Mouse (Mus musculus): ENCODE results near the gene Mest. TPM values are rescaled to one million over a fixed set of nuclear protein-coding genes. Genes with fewer than 3 reads are reported as not detected.

Mest gene
- polyA plus RNA-seq, 1 experiment from 2014 or later = 156 TPM

- TF ChIP-seq EP300 (optimal IDR thresholded peaks at IDR 0.05) = no peak
- TF ChIP-seq CTCF (IDR thresholded peaks at IDR 0.05; ENCODE audit: low read depth) = no peak
- Histone ChIP-seq H3K4me1 (replicated peaks; ENCODE audit: control insufficient read depth, insufficient read depth) (0 out of 2 replicates have a peak, but pooled peaks cover 2% of the 10 kb centered on the region), H3K9ac (ENCODE audit: low read length) (no peak overlapping the region), H3K36me3 (ENCODE audit: control insufficient read depth, insufficient read depth, low read length) (no peaks in the 10 kb centered on the region), H3K4me2 (replicated peaks; ENCODE audit: low read depth) (no peak overlapping the region), H3K4me3 (ENCODE audit: low read depth, low read length) (no peak overlapping the region), H3K27ac (replicated peaks) (no peak overlapping the region), H3K9me3 (ENCODE audit: control insufficient read depth, low read length) (no peaks in the 10 kb centered on the region), H3K27me3 (ENCODE audit: control insufficient read depth, insufficient read depth, low read length) (no peaks in the 10 kb centered on the region)
- no peak for ATAC-seq (ENCODE audit: low FRiP score, low TSS enrichment)
- 53% methylated on average over 25 of the region's 25 CpGs for WGBS
- DNase-seq (ENCODE audit: low spot score) = no peak
These were observed 12.7 kb upstream of the Mest start for GRCm38 (mm10) chr6:30710371-30711364.

DNA sequence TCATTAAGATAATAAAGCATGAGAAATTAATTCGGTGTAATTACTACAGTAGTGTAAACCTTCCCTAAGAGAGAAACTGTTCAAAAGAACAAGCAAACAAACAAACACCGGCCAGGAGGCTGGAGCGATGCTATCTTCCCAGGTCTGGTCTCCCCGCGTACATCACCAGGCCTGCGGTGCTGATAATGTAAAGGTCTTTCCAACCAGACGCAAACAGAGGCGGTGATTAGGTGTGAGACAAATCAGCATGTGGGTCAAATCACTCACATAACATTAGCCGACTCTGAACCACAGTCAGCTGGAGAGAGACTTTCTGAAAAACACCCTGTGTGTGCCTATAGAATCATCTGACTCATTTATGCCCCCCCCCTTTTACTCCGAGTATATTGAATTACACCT is 12.0 kb upstream of the Mest start:
- Histone ChIP-seq H3K27me3 (ENCODE audit: control insufficient read depth, insufficient read depth, low read length) (no peaks in the 10 kb centered on the region), H3K9ac (ENCODE audit: low read length) (no peak overlapping the region), H3K9me3 (ENCODE audit: control insufficient read depth, low read length) (no peaks in the 10 kb centered on the region), H3K4me3 (ENCODE audit: low read depth, low read length) (no peak overlapping the region), H3K27ac (replicated peaks) (no peak overlapping the region), H3K4me2 (replicated peaks; ENCODE audit: low read depth) (no peak overlapping the region), H3K36me3 (ENCODE audit: control insufficient read depth, insufficient read depth, low read length) (no peaks in the 10 kb centered on the region), H3K4me1 (replicated peaks; ENCODE audit: control insufficient read depth, insufficient read depth) (0 out of 2 replicates have a peak, but pooled peaks cover 2% of the 10 kb centered on the region)
- no peak for TF ChIP-seq CTCF (IDR thresholded peaks at IDR 0.05; ENCODE audit: low read depth)
- no peak for TF ChIP-seq EP300 (optimal IDR thresholded peaks at IDR 0.05)
- no peak for ATAC-seq (ENCODE audit: low FRiP score, low TSS enrichment)
- WGBS = 57% methylated on average over 10 of the region's 10 CpGs
- no peak for DNase-seq (ENCODE audit: low spot score)

DNA sequence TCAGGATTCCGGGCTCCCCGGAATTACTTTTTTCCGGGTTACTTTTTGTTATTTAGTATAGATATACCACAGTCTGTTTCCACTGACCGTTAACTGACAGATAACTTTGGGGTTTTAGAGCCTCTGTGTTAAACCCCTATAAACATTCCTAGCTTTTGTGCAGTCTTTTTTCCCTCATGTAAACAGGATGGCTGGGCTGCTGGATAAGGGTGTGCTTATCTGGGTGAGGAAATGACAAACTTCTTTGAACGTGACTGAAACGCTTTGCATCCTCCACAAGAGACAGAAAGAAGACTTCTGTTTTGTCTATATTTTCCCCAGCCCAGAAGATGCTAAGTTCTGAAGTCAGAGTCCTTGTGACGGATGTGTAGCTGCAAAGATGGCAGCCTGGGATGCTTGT is 10.9 kb upstream of the Mest start:
- H3K9ac ChIP-seq (ENCODE audit: low read length) = no peak overlapping the region
- TF ChIP-seq EP300 (optimal IDR thresholded peaks at IDR 0.05) (no peak), CTCF (IDR thresholded peaks at IDR 0.05; ENCODE audit: low read depth) (no peak)
- ATAC-seq (ENCODE audit: low FRiP score, low TSS enrichment) (no peak), DNase-seq (ENCODE audit: low spot score) (no peak)
- H3K9me3 ChIP-seq (ENCODE audit: control insufficient read depth, low read length) = no peaks in the 10 kb centered on the region
- no peaks in the 10 kb centered on the region for H3K27me3 ChIP-seq (ENCODE audit: control insufficient read depth, insufficient read depth, low read length)
- 0 out of 2 replicates have a peak, but pooled peaks cover 2% of the 10 kb centered on the region for H3K4me1 ChIP-seq (replicated peaks; ENCODE audit: control insufficient read depth, insufficient read depth)
- H3K4me3 ChIP-seq (ENCODE audit: low read depth, low read length) = no peak overlapping the region
- H3K36me3 ChIP-seq (ENCODE audit: control insufficient read depth, insufficient read depth, low read length) = no peaks in the 10 kb centered on the region
- H3K4me2 ChIP-seq (replicated peaks; ENCODE audit: low read depth) = no peak overlapping the region
- 47% methylated on average over 7 of the region's 7 CpGs for WGBS
- H3K27ac ChIP-seq (replicated peaks) = no peak overlapping the region

DNA sequence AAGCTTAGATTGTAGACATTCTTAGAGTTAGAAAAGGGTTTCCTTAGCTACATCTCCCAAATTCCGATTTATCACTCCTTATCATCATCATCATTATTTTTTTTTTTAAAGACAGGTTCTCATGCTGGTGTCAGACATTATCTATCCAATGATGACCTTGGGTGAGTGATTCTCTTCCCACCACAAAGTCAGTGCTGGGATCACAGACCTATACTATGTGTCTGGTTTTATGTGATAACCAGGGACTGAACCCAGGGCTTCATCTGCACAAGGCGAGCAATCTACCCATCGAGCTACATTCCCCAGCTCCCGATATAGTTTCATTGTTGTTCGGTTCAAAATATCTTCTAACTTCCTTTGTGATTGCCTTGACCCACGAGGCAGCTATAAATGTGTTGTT is 9.9 kb upstream of the Mest start:
- H3K4me2 ChIP-seq (replicated peaks; ENCODE audit: low read depth) = no peak overlapping the region
- no peak overlapping the region for H3K27ac ChIP-seq (replicated peaks)
- ATAC-seq (ENCODE audit: low FRiP score, low TSS enrichment) = no peak
- no peaks in the 10 kb centered on the region for H3K36me3 ChIP-seq (ENCODE audit: control insufficient read depth, insufficient read depth, low read length)
- TF ChIP-seq CTCF (IDR thresholded peaks at IDR 0.05; ENCODE audit: low read depth) (no peak), EP300 (optimal IDR thresholded peaks at IDR 0.05) (no peak)
- H3K9me3 ChIP-seq (ENCODE audit: control insufficient read depth, low read length) = no peaks in the 10 kb centered on the region
- no peak for DNase-seq (ENCODE audit: low spot score)
- no peak overlapping the region for H3K9ac ChIP-seq (ENCODE audit: low read length)
- 0 out of 2 replicates have a peak, but pooled peaks cover 2% of the 10 kb centered on the region for H3K4me1 ChIP-seq (replicated peaks; ENCODE audit: control insufficient read depth, insufficient read depth)
- H3K4me3 ChIP-seq (ENCODE audit: low read depth, low read length) = no peak overlapping the region
- H3K27me3 ChIP-seq (ENCODE audit: control insufficient read depth, insufficient read depth, low read length) = no peaks in the 10 kb centered on the region
- 76% methylated on average over 6 of the region's 6 CpGs for WGBS

GRCm38 (mm10) chr6:30713896-30714295 is 9.5 kb upstream of the Mest start:
- Histone ChIP-seq H3K9ac (ENCODE audit: low read length) (no peak overlapping the region), H3K27ac (replicated peaks) (no peak overlapping the region; the same call in 1 of the 2 replicates), H3K4me3 (ENCODE audit: low read depth, low read length) (no peak overlapping the region), H3K9me3 (ENCODE audit: control insufficient read depth, low read length) (no peaks in the 10 kb centered on the region), H3K4me1 (replicated peaks; ENCODE audit: control insufficient read depth, insufficient read depth) (0 out of 2 replicates have a peak, but pooled peaks cover 2% of the 10 kb centered on the region), H3K36me3 (ENCODE audit: control insufficient read depth, insufficient read depth, low read length) (no peaks in the 10 kb centered on the region), H3K4me2 (replicated peaks; ENCODE audit: low read depth) (no peak overlapping the region), H3K27me3 (ENCODE audit: control insufficient read depth, insufficient read depth, low read length) (no peaks in the 10 kb centered on the region)
- no peak for TF ChIP-seq EP300 (optimal IDR thresholded peaks at IDR 0.05)
- no peak for TF ChIP-seq CTCF (IDR thresholded peaks at IDR 0.05; ENCODE audit: low read depth)
- DNase-seq (ENCODE audit: low spot score) = no peak
- 78% methylated on average over 11 of the region's 11 CpGs for WGBS
- ATAC-seq (ENCODE audit: low FRiP score, low TSS enrichment) = no peak

Measured in stomach, postnatal 0 days (tissue).